Mouse (Mus musculus) midbrain, embryonic 13.5 days (tissue): Measurements from ENCODE around the gene Prdm10. TPM values are rescaled to one million over a fixed set of nuclear protein-coding genes. Genes with fewer than 3 reads are reported as not detected.

Experiments used
- ATAC-seq: fragments of 200-750 bp; cut with Nextera tagmentation; 2 replicates; pipeline ENCODE4 v1.8.0; 2017; ENCODE audit warnings: mild to moderate bottlenecking, moderate TSS enrichment, moderate library complexity
- H3K27ac ChIP-seq: fragments of 300-500 bp; sonication (generic); 2 replicates; pipeline ENCODE4 v1.5.1; 2015; ENCODE audit warnings: inconsistent platforms, mild to moderate bottlenecking, moderate library complexity
- H3K27me3 ChIP-seq: fragments of 300-500 bp; sonication (generic); 2 replicates; pipeline ENCODE4 v1.6.1; 2015; ENCODE audit warnings: mild to moderate bottlenecking, inconsistent platforms
- H3K36me3 ChIP-seq: fragments of 300-500 bp; sonication (generic); 2 replicates; pipeline ENCODE4 v1.6.1; 2015; ENCODE audit warnings: mild to moderate bottlenecking, inconsistent platforms
- H3K4me1 ChIP-seq: fragments of 300-500 bp; sonication (generic); replicated peaks from 2 replicates; pipeline ENCODE4 v1.6.1; 2015; ENCODE audit warnings: inconsistent platforms
- H3K4me2 ChIP-seq: fragments of 300-500 bp; sonication (generic); replicated peaks from 2 replicates; pipeline ENCODE4 v1.6.1; 2015; ENCODE audit warnings: moderate library complexity, mild to moderate bottlenecking, inconsistent platforms
- H3K4me3 ChIP-seq: fragments of 300-500 bp; sonication (generic); replicated peaks from 2 replicates; pipeline ENCODE4 v1.5.1; 2015; ENCODE audit warnings: mild to moderate bottlenecking, inconsistent platforms
- H3K9ac ChIP-seq: fragments of 300-500 bp; sonication (generic); replicated peaks from 2 replicates; pipeline ENCODE4 v1.6.1; 2015; ENCODE audit warnings: mild to moderate bottlenecking, inconsistent platforms
- H3K9me3 ChIP-seq: fragments of 300-500 bp; sonication (generic); 2 replicates; pipeline ENCODE4 v1.6.1; 2016; ENCODE audit warnings: mild to moderate bottlenecking, inconsistent platforms
- WGBS: fragments of 180-500 bp; shearing (Covaris S2); methylation state at CpG from one replicate; pipeline ENCODE4 v1.1.7; 2015; 5-methylcytosine and 5-hydroxymethylcytosine counted together
- polyA plus RNA-seq: library from polyadenylated mRNA; unstranded; fragments of >200 nt; fragmentation: Nextera tagmentation; extraction: Ambion mirVana; gene quantifications from 2 replicates; pipeline ENCODE4 v1.2.1, GENCODE M21; 2015

Gene Prdm10
- polyA plus RNA-seq, 1 experiment from 2014 or later: 9.1 TPM

GRCm38 (mm10) chr9:31293208-31293607 is 12.9 kb downstream of the Prdm10 start:
- H3K4me3 ChIP-seq: no peak overlapping the region
- no peak overlapping the region for H3K4me2 ChIP-seq
- no peak overlapping the region for H3K9ac ChIP-seq
- H3K9me3 ChIP-seq: no peaks in the 10 kb centered on the region
- no peak for ATAC-seq
- no peak overlapping the region for H3K27ac ChIP-seq
- H3K4me1 ChIP-seq: peaks cover 9% of the 10 kb centered on the region; the same call in 1 of the 2 replicates
- WGBS: 84% methylated on average over 2 of the region's 2 CpGs
- no peaks in the 10 kb centered on the region for H3K36me3 ChIP-seq
- no peaks in the 10 kb centered on the region for H3K27me3 ChIP-seq

GRCm38 (mm10) chr9:31295311-31295710 is 15.0 kb downstream of the Prdm10 start:
- no peaks in the 10 kb centered on the region for H3K36me3 ChIP-seq
- ATAC-seq: no peak
- H3K4me2 ChIP-seq: no peak overlapping the region
- no peak overlapping the region for H3K4me3 ChIP-seq
- H3K4me1 ChIP-seq: peaks cover 3% of the 10 kb centered on the region; the same call in 1 of the 2 replicates
- no peaks in the 10 kb centered on the region for H3K27me3 ChIP-seq
- no peaks in the 10 kb centered on the region for H3K9me3 ChIP-seq
- no peak overlapping the region for H3K9ac ChIP-seq
- H3K27ac ChIP-seq: no peak overlapping the region
- WGBS: 84% methylated on average over 2 of the region's 2 CpGs

GRCm38 (mm10) chr9:31296293-31296692 is 16.0 kb downstream of the Prdm10 start:
- no peak for ATAC-seq
- WGBS: 90% methylated on average over 3 of the region's 3 CpGs
- no peaks in the 10 kb centered on the region for H3K27me3 ChIP-seq
- no peak overlapping the region for H3K4me3 ChIP-seq
- H3K9me3 ChIP-seq: no peaks in the 10 kb centered on the region
- peaks cover 6% of the 10 kb centered on the region for H3K4me1 ChIP-seq
- no peak overlapping the region for H3K4me2 ChIP-seq
- H3K27ac ChIP-seq: no peak overlapping the region
- no peak overlapping the region for H3K9ac ChIP-seq
- no peaks in the 10 kb centered on the region for H3K36me3 ChIP-seq

GRCm38 (mm10) chr9:31298751-31299150 is 18.4 kb downstream of the Prdm10 start:
- H3K4me2 ChIP-seq: no peak overlapping the region
- no peak for ATAC-seq
- no peaks in the 10 kb centered on the region for H3K9me3 ChIP-seq
- H3K4me3 ChIP-seq: no peak overlapping the region
- no peaks in the 10 kb centered on the region for H3K36me3 ChIP-seq
- peaks cover 9% of the 10 kb centered on the region for H3K4me1 ChIP-seq
- H3K27me3 ChIP-seq: no peaks in the 10 kb centered on the region
- WGBS: 80% methylated on average over 6 of the region's 6 CpGs
- no peak overlapping the region for H3K27ac ChIP-seq
- no peak overlapping the region for H3K9ac ChIP-seq

GRCm38 (mm10) chr9:31300525-31300924 is 20.2 kb downstream of the Prdm10 start:
- no peak overlapping the region for H3K4me2 ChIP-seq
- no peak overlapping the region for H3K27ac ChIP-seq
- no peaks in the 10 kb centered on the region for H3K36me3 ChIP-seq
- H3K4me1 ChIP-seq: peaks cover 14% of the 10 kb centered on the region
- H3K27me3 ChIP-seq: no peaks in the 10 kb centered on the region
- 96% methylated on average over 5 of the region's 5 CpGs for WGBS
- no peaks in the 10 kb centered on the region for H3K9me3 ChIP-seq
- no peak overlapping the region for H3K9ac ChIP-seq
- no peak for ATAC-seq
- no peak overlapping the region for H3K4me3 ChIP-seq

- H3K36me3 ChIP-seq: no peaks in the 10 kb centered on the region
- H3K9ac ChIP-seq: no peak overlapping the region
- H3K4me2 ChIP-seq: no peak overlapping the region
- peaks cover 14% of the 10 kb centered on the region for H3K4me1 ChIP-seq
- no peaks in the 10 kb centered on the region for H3K9me3 ChIP-seq
- no peak overlapping the region for H3K4me3 ChIP-seq
- ATAC-seq: no peak
- 81% methylated on average over 5 of the region's 5 CpGs for WGBS
- no peak overlapping the region for H3K27ac ChIP-seq
- H3K27me3 ChIP-seq: no peaks in the 10 kb centered on the region
These were observed 20.8 kb downstream of the Prdm10 start for GRCm38 (mm10) chr9:31301107-31301506.

- Histone ChIP-seq H3K9me3 (no peaks in the 10 kb centered on the region), H3K27ac (no peak overlapping the region), H3K4me3 (no peak overlapping the region), H3K36me3 (no peaks in the 10 kb centered on the region), H3K4me2 (no peak overlapping the region), H3K4me1 (peaks cover 11% of the 10 kb centered on the region; the same call in 1 of the 2 replicates), H3K9ac (no peak overlapping the region), H3K27me3 (no peaks in the 10 kb centered on the region)
- WGBS: 77% methylated on average over 5 of the region's 5 CpGs
- peak; percentile 62 for ATAC-seq
These were observed 21.4 kb downstream of the Prdm10 start for GRCm38 (mm10) chr9:31301526-31302311.

GRCm38 (mm10) chr9:31304358-31304757 is 24.0 kb downstream of the Prdm10 start:
- Histone ChIP-seq H3K27me3 (no peaks in the 10 kb centered on the region), H3K36me3 (no peaks in the 10 kb centered on the region), H3K4me1 (peaks cover 11% of the 10 kb centered on the region; the same call in 1 of the 2 replicates), H3K4me3 (no peak overlapping the region), H3K9ac (no peak overlapping the region), H3K9me3 (no peaks in the 10 kb centered on the region), H3K4me2 (no peak overlapping the region), H3K27ac (no peak overlapping the region)
- 83% methylated on average over 2 of the region's 3 CpGs for WGBS
- no peak for ATAC-seq

GRCm38 (mm10) chr9:31305117-31305516 is 24.8 kb downstream of the Prdm10 start:
- no peak overlapping the region for H3K27ac ChIP-seq
- no peaks in the 10 kb centered on the region for H3K27me3 ChIP-seq
- ATAC-seq: no peak
- WGBS: 54% methylated on average over 5 of the region's 5 CpGs
- H3K9ac ChIP-seq: no peak overlapping the region
- no peaks in the 10 kb centered on the region for H3K36me3 ChIP-seq
- no peak overlapping the region for H3K4me2 ChIP-seq
- no peaks in the 10 kb centered on the region for H3K9me3 ChIP-seq
- no peak overlapping the region for H3K4me3 ChIP-seq
- peaks cover 11% of the 10 kb centered on the region; the same call in 1 of the 2 replicates for H3K4me1 ChIP-seq

- no peaks in the 10 kb centered on the region for H3K36me3 ChIP-seq
- H3K4me3 ChIP-seq: no peak overlapping the region
- peaks cover 11% of the 10 kb centered on the region; the same call in 1 of the 2 replicates for H3K4me1 ChIP-seq
- H3K9me3 ChIP-seq: no peaks in the 10 kb centered on the region
- no peak overlapping the region for H3K9ac ChIP-seq
- H3K27me3 ChIP-seq: no peaks in the 10 kb centered on the region
- ATAC-seq: no peak
- H3K27ac ChIP-seq: no peak overlapping the region
- no peak overlapping the region for H3K4me2 ChIP-seq
- WGBS: 97% methylated on average over 3 of the region's 3 CpGs
These were observed 25.5 kb downstream of the Prdm10 start for GRCm38 (mm10) chr9:31305807-31306206.

- no peak for ATAC-seq
- WGBS: 96% methylated on average over 3 of the region's 3 CpGs
- no peak overlapping the region for H3K4me3 ChIP-seq
These were observed 26.9 kb downstream of the Prdm10 start for GRCm38 (mm10) chr9:31307232-31307631.

GRCm38 (mm10) chr9:31309041-31309440 is 28.7 kb downstream of the Prdm10 start:
- 83% methylated on average over 5 of the region's 5 CpGs for WGBS
- Histone ChIP-seq H3K27ac (no peak overlapping the region), H3K9ac (no peak overlapping the region), H3K27me3 (no peaks in the 10 kb centered on the region), H3K4me2 (no peak overlapping the region), H3K4me3 (no peak overlapping the region), H3K9me3 (no peaks in the 10 kb centered on the region), H3K36me3 (no peaks in the 10 kb centered on the region), H3K4me1 (peaks cover 5% of the 10 kb centered on the region; the same call in 1 of the 2 replicates)
- no peak for ATAC-seq

More at GRCm38 (mm10) chr9:31307232-31307631, 26.9 kb downstream of the Prdm10 start:
- Histone ChIP-seq H3K9ac (no peak overlapping the region), H3K4me2 (no peak overlapping the region), H3K27me3 (no peaks in the 10 kb centered on the region), H3K9me3 (no peaks in the 10 kb centered on the region), H3K4me1 (peaks cover 5% of the 10 kb centered on the region; the same call in 1 of the 2 replicates), H3K36me3 (no peaks in the 10 kb centered on the region), H3K27ac (no peak overlapping the region)
